Mouse (Mus musculus) megakaryocyte, embryonic 14.5 days (primary cell): ENCODE measurements at regions not wholly inside any gene's neighbourhood (a gene's known extent, or its start where the extent isn't known, plus 50 kb on each side); places are given as distances from the start of the nearest gene placed in this dataset.

Experiments
- H3K27me3 ChIP-seq: replicated peaks from 2 replicates; pipeline ENCODE3; 2012; ENCODE audit warnings: inconsistent platforms
- H3K36me3 ChIP-seq: replicated peaks from 2 replicates; pipeline ENCODE3; 2012; ENCODE audit warnings: low read length, inconsistent platforms, mixed read lengths
- H3K4me1 ChIP-seq: 2 replicates; pipeline ENCODE4 v1.6.1; 2012; ENCODE audit warnings: inconsistent platforms
- H3K4me3 ChIP-seq: replicated peaks from 2 replicates; pipeline ENCODE3; 2012; ENCODE audit warnings: moderate library complexity, mild to moderate bottlenecking, inconsistent platforms
- H3K9me3 ChIP-seq: 2 replicates; pipeline ENCODE4 v1.6.1; 2012; ENCODE audit warnings: inconsistent platforms
- FLI1 ChIP-seq: IDR thresholded peaks from 2 replicates; pipeline ENCODE4 v1.6.1; 2012; ENCODE audit warnings: low read length, inconsistent platforms, mixed read lengths
- GATA1 ChIP-seq: IDR thresholded peaks from 3 replicates; pipeline ENCODE4 v1.6.1; 2012; ENCODE audit warnings: mixed read lengths, low read length, inconsistent platforms, borderline replicate concordance

- TF ChIP-seq FLI1 (no peak), GATA1 (no peak)
These were observed 408.0 kb downstream of the Prr30 start for GRCm38 (mm10) chr14:100792094-100792493.

GRCm38 (mm10) chr14:100781882-100782281, 418.2 kb downstream of the Prr30 start:
- TF ChIP-seq GATA1: no peak
- Histone ChIP-seq H3K27me3 (no peaks in the 10 kb centered on the region), H3K36me3 (no peaks in the 10 kb centered on the region), H3K4me3 (no peak overlapping the region), H3K9me3 (no peaks in the 10 kb centered on the region), H3K4me1 (no peaks in the 10 kb centered on the region)

More at GRCm38 (mm10) chr14:100792094-100792493, 408.0 kb downstream of the Prr30 start:
- Histone ChIP-seq H3K27me3 (no peaks in the 10 kb centered on the region), H3K4me1 (no peaks in the 10 kb centered on the region), H3K4me3 (no peak overlapping the region), H3K36me3 (no peaks in the 10 kb centered on the region), H3K9me3 (0 out of 2 replicates have a peak, but pooled peaks cover 3% of the 10 kb centered on the region)

DNA sequence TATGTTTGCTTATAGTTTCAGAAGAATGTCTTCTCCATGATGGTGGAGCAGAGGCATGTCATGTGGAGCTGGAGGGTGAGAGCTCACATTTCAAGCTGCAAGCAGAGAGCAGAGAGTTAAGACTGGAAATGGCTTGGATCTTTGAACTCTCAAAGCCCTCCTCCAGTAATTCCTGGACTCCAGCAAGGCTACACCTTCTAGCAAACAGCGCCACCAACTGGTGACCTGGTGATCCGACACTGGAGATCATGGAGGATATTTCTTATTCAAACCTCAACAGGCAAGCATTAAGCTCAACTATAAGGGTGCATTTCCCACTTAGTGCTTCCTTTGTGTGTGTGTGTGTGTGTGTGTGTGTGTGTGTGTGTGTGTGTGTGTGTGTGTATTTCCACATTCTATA, 446.2 kb downstream of the Prr30 start:
- H3K4me1 ChIP-seq: no peaks in the 10 kb centered on the region
- H3K9me3 ChIP-seq: peaks cover 11% of the 10 kb centered on the region; the same call in 1 of the 2 replicates
- H3K4me3 ChIP-seq: no peak overlapping the region
- H3K36me3 ChIP-seq: no peaks in the 10 kb centered on the region
- no peak for TF ChIP-seq FLI1
- no peak for TF ChIP-seq GATA1
- no peaks in the 10 kb centered on the region for H3K27me3 ChIP-seq

GRCm38 (mm10) chr14:100752746-100753145, 447.4 kb downstream of the Prr30 start:
- no peaks in the 10 kb centered on the region for H3K27me3 ChIP-seq
- peaks cover 11% of the 10 kb centered on the region; the same call in 1 of the 2 replicates for H3K9me3 ChIP-seq
- no peaks in the 10 kb centered on the region for H3K36me3 ChIP-seq
- H3K4me3 ChIP-seq: no peak overlapping the region
- H3K4me1 ChIP-seq: no peaks in the 10 kb centered on the region
- no peak for TF ChIP-seq GATA1
- TF ChIP-seq FLI1: no peak

GRCm38 (mm10) chr14:100749737-100750541, 450.2 kb downstream of the Prr30 start:
- Histone ChIP-seq H3K9me3 (peaks cover 11% of the 10 kb centered on the region; the same call in 1 of the 2 replicates), H3K4me1 (no peaks in the 10 kb centered on the region), H3K36me3 (no peaks in the 10 kb centered on the region), H3K27me3 (no peaks in the 10 kb centered on the region), H3K4me3 (no peak overlapping the region)
- TF ChIP-seq FLI1 (no peak), GATA1 (no peak)

DNA sequence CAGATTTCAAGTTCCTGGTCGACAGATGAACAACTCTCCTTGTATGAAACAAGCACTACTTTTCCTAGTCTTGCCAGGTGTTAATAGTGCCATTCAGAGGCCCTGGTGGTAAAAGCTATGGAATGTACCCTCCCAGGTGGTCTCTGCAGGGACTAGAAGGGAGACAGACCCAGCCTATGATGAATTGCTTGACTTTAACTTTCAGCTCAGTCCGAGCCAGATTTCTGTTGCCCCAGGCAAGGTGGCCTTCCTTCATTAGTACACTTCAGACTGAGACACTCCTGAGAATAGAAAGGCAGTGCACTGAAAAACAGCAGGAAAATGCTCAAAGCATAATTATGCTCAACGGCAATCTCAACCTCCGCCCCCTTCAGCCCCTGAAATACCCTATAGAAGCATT, 450.8 kb upstream of the Klf12 start:
- TF ChIP-seq GATA1 (no peak), FLI1 (no peak)
- Histone ChIP-seq H3K4me1 (no peaks in the 10 kb centered on the region), H3K27me3 (no peaks in the 10 kb centered on the region), H3K4me3 (no peak overlapping the region), H3K36me3 (no peaks in the 10 kb centered on the region), H3K9me3 (peaks cover 3% of the 10 kb centered on the region; the same call in 1 of the 2 replicates)

DNA sequence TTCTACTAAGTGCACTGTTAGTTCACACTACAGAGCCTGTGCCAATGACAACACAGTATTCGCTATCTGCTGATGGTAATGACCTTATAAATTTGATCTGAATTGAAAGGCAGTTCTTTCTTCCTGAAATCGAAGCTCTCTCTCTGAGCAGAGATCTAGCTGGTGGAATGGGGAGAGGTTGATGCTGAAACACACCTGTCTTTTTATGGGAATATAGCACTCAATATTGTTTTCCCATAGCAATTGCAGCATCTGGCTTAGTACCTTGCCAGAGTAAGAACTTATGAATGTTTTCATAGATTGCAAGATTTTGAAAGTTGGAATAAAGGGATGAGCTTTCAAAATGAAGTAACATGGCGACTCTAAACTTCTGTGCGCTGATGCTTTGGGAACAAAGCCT, 444.0 kb upstream of the Klf12 start:
- Histone ChIP-seq H3K4me3 (no peak overlapping the region), H3K4me1 (no peaks in the 10 kb centered on the region), H3K36me3 (no peaks in the 10 kb centered on the region), H3K27me3 (no peaks in the 10 kb centered on the region), H3K9me3 (peaks cover 7% of the 10 kb centered on the region; the same call in 1 of the 2 replicates)
- no peak for TF ChIP-seq GATA1
- no peak for TF ChIP-seq FLI1

- no peaks in the 10 kb centered on the region for H3K27me3 ChIP-seq
- no peaks in the 10 kb centered on the region for H3K36me3 ChIP-seq
- H3K9me3 ChIP-seq: peaks cover 12% of the 10 kb centered on the region
- TF ChIP-seq FLI1 (no peak), GATA1 (no peak)
- no peaks in the 10 kb centered on the region for H3K4me1 ChIP-seq
- H3K4me3 ChIP-seq: no peak overlapping the region
These were observed 443.2 kb upstream of the Klf12 start for GRCm38 (mm10) chr14:100727701-100728100.

GRCm38 (mm10) chr14:100724962-100725361, 440.5 kb upstream of the Klf12 start:
- Histone ChIP-seq H3K4me3 (no peak overlapping the region), H3K27me3 (no peaks in the 10 kb centered on the region), H3K36me3 (no peaks in the 10 kb centered on the region), H3K9me3 (peaks cover 18% of the 10 kb centered on the region), H3K4me1 (no peaks in the 10 kb centered on the region)
- TF ChIP-seq FLI1: no peak
- no peak for TF ChIP-seq GATA1

DNA sequence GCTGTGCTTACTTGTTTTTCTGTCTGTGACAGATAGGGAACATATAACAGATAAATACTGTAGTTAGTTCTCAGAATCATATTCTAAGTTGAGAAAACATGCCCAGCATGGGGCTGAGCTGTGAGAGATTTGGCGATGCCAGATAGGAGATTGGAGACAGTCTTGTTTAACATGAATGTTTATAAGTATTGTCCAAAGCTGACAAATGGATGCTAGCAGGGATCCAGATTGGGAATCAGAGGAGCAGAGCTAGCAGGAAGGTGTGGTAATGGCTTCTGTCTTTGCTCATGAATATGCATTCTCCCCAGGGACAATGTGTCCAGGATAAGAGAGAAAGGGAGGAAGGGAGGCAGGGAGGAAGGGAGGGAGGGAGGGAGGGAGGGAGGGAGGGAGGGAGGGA, 436.2 kb upstream of the Klf12 start:
- no peaks in the 10 kb centered on the region for H3K36me3 ChIP-seq
- peaks cover 18% of the 10 kb centered on the region for H3K9me3 ChIP-seq
- TF ChIP-seq FLI1 (no peak), GATA1 (no peak)
- no peak overlapping the region for H3K4me3 ChIP-seq
- H3K4me1 ChIP-seq: no peaks in the 10 kb centered on the region
- no peaks in the 10 kb centered on the region for H3K27me3 ChIP-seq
